Mouse (Mus musculus): ENCODE measurements around the gene Reg3g.

- TF ChIP-seq CTCF (IDR thresholded peaks at IDR 0.05; ENCODE audit: low read depth): no peak
- no peak for TF ChIP-seq EP300 (IDR thresholded peaks at IDR 0.05; ENCODE audit: low read depth)
Measured at GRCm38 (mm10) chr6:78425497-78425896, 43.2 kb downstream of the Reg3g start.
